Mouse (Mus musculus): Measurements from ENCODE around the gene Dhx32.
A peak's percentile ranks its signal among the peaks of the same experiment; 100 is the strongest.

Gene Dhx32

GRCm38 (mm10) chr7:133782717-133783435 lies at the start of gene Dhx32:
Gene Dhx32 (minus strand): TSS chr7:133782726.
- DNase-seq = peak; percentile 35 to 37

DNA sequence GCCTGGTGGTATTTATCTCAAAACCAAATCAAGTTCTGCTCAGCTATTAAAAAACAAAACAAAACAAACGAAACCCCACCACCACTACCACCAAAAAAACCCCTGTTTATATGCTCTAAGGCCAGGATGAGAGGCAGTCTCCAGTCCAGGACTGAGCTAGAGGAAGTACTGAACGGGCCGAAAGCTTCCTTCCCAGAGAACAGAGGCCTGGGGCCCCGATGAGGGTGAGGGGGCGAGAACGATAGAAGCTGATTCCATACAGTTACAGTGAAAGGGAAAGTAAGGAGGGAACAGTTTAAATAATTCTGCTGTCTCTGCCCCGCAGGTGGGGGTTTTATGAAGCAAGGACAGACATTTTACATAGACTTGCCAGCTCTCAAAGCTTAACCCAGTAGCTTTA lies 47.1 kb upstream of the Dhx32 start:
- DNase-seq = no peak

DNA sequence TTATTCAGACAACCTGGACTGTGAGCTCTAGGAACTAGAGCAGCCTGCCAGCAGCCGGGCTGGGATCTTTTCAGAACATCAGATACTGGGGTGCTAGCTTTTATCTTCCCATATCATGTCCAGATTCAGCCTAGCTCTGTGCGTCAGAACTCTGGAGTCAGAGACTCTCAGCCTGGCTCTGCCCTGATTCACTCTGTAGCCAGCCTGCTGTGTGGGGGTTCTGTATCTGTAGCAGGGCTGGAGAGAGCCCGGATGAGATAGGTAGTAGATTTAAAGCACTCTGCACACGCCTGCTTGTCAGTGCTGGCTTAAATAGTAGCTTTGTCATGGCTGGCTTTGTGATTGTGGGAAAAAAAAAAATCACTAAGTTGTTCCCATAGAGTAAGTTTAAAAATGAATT lies 46.0 kb upstream of the Dhx32 start:
- DNase-seq = no peak

GRCm38 (mm10) chr7:133824579-133824978 lies 42.1 kb upstream of the Dhx32 start:
- no peak for DNase-seq

DNA sequence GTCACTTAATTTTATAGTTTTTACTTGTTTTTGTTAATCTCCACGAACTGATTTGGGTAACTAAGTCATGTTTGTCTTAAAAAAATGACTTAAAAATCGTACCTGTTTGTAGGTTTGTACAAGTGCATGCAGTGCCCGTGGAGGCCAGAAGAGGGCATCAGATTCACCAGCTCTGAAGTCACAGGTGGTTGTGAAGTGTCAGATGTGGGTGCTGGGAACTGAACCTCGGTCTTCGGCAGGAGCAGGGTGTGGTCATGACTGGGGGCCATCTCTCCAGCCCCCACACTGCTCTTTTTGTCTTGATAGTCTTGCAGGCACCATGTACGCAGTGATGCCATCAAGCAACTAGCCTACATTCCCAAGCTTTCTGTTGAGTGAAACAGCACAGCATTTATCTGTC lies 41.2 kb upstream of the Dhx32 start:
- DNase-seq = no peak

- DNase-seq = no peak
Observed at GRCm38 (mm10) chr7:133813331-133813730, 30.8 kb upstream of the Dhx32 start.

- DNase-seq = no peak
Observed at GRCm38 (mm10) chr7:133812927-133813326, 30.4 kb upstream of the Dhx32 start.

- peak; percentile 14 to 19 for DNase-seq
Observed at GRCm38 (mm10) chr7:133805614-133806175, 23.2 kb upstream of the Dhx32 start.

DNA sequence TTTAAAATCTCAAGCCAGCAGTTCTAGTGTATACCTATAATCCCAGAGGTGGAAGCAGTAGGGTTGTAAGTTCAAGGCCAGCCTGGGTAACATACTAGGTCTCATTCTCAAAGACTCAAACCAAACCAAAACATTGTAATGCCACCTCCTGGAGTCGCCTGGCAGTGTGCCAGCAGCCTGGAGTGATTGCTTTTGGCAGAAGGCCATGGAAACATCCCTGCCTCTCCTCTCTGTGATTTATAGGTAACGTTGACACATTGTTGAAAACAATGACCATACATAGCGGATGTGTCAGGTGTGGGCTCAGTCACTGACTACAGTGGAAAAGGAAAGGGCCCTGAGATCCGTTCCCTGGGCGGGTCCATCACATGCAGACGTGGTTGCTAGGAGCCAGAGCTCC lies 19.3 kb upstream of the Dhx32 start:
- DNase-seq = no peak

DNA sequence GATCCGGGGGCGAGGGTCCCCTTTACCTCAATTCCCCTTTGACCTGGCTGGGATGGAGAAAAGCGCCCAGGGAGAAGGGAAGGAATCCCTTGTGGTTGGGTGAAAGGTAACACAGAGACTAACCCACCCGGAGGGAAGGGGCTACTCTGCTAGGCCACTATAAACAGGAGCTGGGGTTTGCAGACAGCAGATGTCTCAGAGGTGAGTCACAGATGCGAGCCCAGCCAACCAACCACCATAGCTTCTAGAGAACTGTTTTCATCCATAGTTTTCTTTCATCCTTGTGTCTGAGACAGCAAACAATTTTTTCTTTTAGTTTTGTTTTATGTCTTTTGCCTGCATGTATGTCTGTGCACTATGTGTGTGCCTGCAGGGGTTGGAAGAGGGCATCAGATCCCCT lies 17.4 kb upstream of the Dhx32 start:
- DNase-seq = no peak

DNA sequence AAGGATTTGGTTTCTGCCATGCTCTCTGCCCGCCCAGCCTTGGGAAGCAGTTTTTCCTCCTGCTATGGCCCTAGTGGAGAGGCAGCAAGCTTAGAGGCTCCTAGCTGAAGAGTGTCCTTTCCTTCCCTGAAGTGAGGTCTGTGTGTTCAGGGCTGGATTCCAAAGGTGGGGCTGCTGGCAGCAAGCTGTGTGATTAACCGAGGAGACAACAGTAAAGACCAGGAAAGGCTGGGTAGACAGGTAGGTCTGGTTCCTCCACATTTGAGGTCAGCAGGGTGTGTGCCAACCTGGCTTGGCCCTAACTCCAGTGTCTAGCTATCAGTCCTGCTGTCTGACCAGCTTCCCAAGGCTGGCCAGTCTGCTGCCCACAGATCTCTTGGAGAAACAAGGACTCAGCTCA lies 12.2 kb upstream of the Dhx32 start:
- no peak for DNase-seq

DNA sequence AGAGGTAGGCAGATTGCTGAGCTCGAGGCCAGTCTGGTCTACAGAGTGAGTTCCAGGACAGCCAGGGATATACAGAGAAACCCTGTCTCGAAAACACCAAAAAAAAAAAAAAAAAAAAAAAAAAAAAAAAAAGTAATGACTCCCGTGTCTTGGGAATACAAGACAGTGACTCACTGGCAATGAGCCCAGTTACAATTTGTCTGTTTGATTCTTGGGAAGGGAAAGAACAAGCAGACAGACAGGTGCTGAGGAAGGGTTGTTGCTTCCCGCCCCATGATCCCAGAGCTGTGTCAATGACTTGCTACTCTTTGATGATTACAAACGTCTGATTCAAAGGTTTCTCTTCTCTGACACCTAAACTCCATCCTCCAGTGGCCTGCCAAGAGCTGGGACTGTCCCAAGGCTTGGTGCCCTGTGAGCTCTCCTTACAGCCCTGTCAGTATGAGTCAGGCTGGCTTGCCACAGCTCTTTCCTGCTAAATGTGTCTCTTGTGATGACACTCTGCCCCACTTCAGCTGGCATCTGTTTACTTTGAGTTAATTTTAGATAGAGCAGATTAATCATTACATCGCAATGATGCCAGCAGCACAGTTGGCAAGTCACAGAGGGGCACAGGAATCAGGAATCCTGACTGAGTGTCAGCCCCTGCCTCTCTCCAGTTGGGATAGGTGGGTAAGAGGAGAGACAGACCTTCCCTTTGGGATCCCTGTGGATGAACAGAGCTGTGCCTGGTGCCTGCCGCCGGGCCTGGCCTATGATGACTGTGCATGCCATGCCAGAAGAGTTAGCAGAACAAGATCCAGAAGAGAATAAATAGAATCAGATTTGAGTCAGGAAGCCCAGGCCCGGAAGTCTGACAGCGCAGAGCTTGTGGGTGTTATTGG lies 11.0 kb upstream of the Dhx32 start:
- DNase-seq = no peak

DNA sequence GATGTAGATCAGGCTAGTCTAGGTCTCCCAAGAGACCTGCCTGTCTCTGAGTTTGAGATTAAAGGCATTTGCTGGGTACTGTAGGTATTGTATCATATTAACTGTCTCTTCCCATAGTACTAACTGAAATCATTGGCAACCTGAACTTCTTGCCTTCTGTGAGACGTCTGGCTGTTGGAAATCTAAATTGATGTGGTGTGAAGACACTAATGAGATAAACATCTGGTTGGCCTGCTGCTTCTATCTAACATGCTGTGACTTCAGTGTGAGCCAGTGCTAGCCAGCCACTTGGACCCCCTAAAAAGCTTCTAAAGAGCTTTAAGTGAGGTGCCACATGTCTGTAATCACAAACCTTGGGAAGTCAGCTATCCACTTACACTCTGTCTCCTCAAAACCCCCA lies 10.2 kb upstream of the Dhx32 start:
- DNase-seq = no peak

- DNase-seq = no peak
Observed at GRCm38 (mm10) chr7:133790608-133791229, 8.2 kb upstream of the Dhx32 start.

DNA sequence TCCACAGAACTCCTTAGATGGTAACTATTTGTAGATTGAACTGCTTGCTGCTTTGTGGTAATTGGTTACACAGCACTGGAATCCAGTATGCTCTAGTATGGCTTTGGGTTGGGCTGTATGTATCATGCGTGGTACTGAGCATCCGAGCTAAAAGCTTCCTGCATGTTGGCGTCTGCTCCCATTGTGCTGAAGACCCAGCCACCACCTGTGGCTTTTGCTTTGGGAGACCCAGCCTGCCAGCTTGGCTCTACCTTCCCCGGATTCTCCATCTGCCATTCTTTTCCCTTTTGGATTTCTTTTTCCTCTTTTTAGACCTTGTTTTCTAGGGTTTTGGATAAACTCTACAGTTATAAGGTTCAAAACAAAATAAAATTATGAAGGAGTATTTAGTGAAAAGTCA lies 7.6 kb upstream of the Dhx32 start:
- DNase-seq = no peak

GRCm38 (mm10) chr7:133788147-133788546 lies 5.6 kb upstream of the Dhx32 start:
- DNase-seq = no peak

GRCm38 (mm10) chr7:133787571-133787970 lies 5.0 kb upstream of the Dhx32 start:
- no peak for DNase-seq

- no peak for DNase-seq
Observed at GRCm38 (mm10) chr7:133781991-133782390, 535 bp downstream of the Dhx32 start.

- DNase-seq = no peak
Observed at GRCm38 (mm10) chr7:133781583-133781982, 943 bp downstream of the Dhx32 start.

- peak; percentile 87 to 90 for DNase-seq
Observed at GRCm38 (mm10) chr7:133776626-133776996, 5.9 kb downstream of the Dhx32 start, which contains the start of gene Fank1. Gene Fank1 (plus strand): TSS chr7:133776861.

- DNase-seq = no peak
Observed at GRCm38 (mm10) chr7:133775796-133776625, 6.5 kb downstream of the Dhx32 start.

- DNase-seq = no peak
Observed at GRCm38 (mm10) chr7:133775179-133775578, 7.3 kb downstream of the Dhx32 start.
